In the genomic region with DNA sequence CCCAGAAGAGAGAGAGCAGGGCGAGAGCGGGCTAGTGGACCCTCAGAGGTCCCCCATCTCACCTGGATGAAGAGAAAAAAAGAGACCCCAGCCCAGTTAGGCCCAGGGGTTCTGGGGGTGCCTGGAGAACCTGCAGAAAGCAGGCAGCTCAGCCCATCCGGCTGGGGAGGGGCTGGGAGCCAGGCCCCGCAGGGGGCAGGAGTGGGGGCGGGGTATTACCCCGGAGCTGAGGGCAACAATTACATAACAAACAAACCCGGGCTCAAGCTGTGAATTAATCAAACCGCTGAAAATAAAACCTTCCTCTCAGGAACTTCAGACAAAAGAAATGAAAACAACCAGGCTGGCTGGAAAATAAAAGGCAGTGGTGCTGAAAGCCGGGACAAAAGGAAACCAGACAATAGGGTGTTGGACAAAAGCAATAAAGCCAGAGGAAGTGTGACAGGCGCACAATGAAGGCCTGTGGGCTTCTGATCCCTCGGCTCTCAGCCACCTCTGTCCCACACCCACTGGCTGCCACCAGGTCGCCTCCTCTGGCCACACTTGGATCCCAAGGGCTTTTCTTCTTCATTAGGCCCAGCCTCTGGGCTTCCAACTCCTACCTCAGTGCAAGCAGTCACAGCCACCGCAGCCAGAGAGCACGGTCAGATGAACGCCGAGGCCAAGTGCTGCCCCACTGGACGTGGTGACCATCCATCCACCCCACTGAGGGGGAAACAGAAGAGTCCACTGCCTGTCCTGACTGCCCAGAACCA, we compare ENCODE assay signal across 8 mouse cellular contexts. TPM values are rescaled to one million over a fixed set of nuclear protein-coding genes. Genes with fewer than 3 reads are reported as not detected.
DNase-seq lines count a peak whose midpoint lies in the region; ATAC-seq lines count a peak whose summit lies in the region.

No protein-coding gene starts in this region.

- 2% methylated on average over 17 of the region's 17 CpGs for WGBS in forebrain, embryonic 16.5 days
- 27% methylated on average over 17 of the region's 17 CpGs for WGBS in intestine, embryonic 16.5 days
- 3% methylated on average over 17 of the region's 17 CpGs for WGBS in midbrain, embryonic 10.5 days

- peak; percentile 51 for DNase-seq in kidney, adult 18-20 months
- DNase-seq in kidney, adult 11 months = no peak
- peak; percentile 89 for DNase-seq in midbrain, embryonic 10.5 days (ENCODE audit: low spot score)
- no peak for DNase-seq in right cerebral cortex, postnatal 36 days (ENCODE audit: low spot score in 2 of 2)
- no peak for DNase-seq in left cerebral cortex, adult 18-20 months (ENCODE audit: low spot score in 2 of 2)

- no peaks in the 10 kb centered on the region for H3K27me3 ChIP-seq in forebrain, embryonic 16.5 days (replicated peaks; ENCODE audit: control insufficient read depth, insufficient read depth, low read length)
- no peaks in the 10 kb centered on the region for H3K27me3 ChIP-seq in intestine, embryonic 16.5 days (replicated peaks; ENCODE audit: control insufficient read depth, insufficient read depth, low read length)
- H3K27me3 ChIP-seq in midbrain, embryonic 10.5 days (ENCODE audit: low read depth, poor library complexity, severe bottlenecking) = peaks cover 24% of the 10 kb centered on the region

- peak overlapping the region; percentile 46 for H3K9ac ChIP-seq in forebrain, embryonic 16.5 days (replicated peaks; ENCODE audit: low read depth, low read length)
- peak overlapping the region; percentile 33; the same call in 1 of the 2 replicates for H3K9ac ChIP-seq in intestine, embryonic 16.5 days (ENCODE audit: low read depth, low read length)

- no peaks in the 10 kb centered on the region for H3K9me3 ChIP-seq in forebrain, embryonic 16.5 days (ENCODE audit: control insufficient read depth, low read length)
- H3K9me3 ChIP-seq in intestine, embryonic 16.5 days (ENCODE audit: control insufficient read depth, low read length) = no peaks in the 10 kb centered on the region
- no peaks in the 10 kb centered on the region; the same call in 1 of the 2 replicates for H3K9me3 ChIP-seq in midbrain, embryonic 10.5 days (replicated peaks)

- peak; percentile 41 for ATAC-seq in forebrain, embryonic 16.5 days
- no peak for ATAC-seq in intestine, embryonic 16.5 days
- no peak for ATAC-seq in megakaryocyte, adult 5-6 weeks (ENCODE audit: poor library complexity, severe bottlenecking)

- peaks cover 17% of the 10 kb centered on the region for H3K4me1 ChIP-seq in forebrain, embryonic 16.5 days (replicated peaks; ENCODE audit: control insufficient read depth, insufficient read depth, low read length)
- H3K4me1 ChIP-seq in intestine, embryonic 16.5 days (ENCODE audit: control insufficient read depth, insufficient read depth, low read length) = peaks cover 18% of the 10 kb centered on the region
- H3K4me1 ChIP-seq in midbrain, embryonic 10.5 days = peaks cover 83% of the 10 kb centered on the region

- peak overlapping the region; percentile 49 for H3K27ac ChIP-seq in forebrain, embryonic 16.5 days (ENCODE audit: low read length)
- H3K27ac ChIP-seq in intestine, embryonic 16.5 days (ENCODE audit: low read length) = peak overlapping the region; percentile 41; the same call in 1 of the 2 replicates
- H3K27ac ChIP-seq in midbrain, embryonic 10.5 days (replicated peaks) = peak overlapping the region; percentile 90

- H3K4me2 ChIP-seq in forebrain, embryonic 16.5 days (ENCODE audit: low read length) = peak overlapping the region; percentile 28
- no peak overlapping the region for H3K4me2 ChIP-seq in intestine, embryonic 16.5 days (ENCODE audit: low read depth, low read length)

- no peak overlapping the region for H3K4me3 ChIP-seq in forebrain, embryonic 16.5 days (replicated peaks; ENCODE audit: low read length)
- H3K4me3 ChIP-seq in intestine, embryonic 16.5 days (ENCODE audit: low read length) = no peak overlapping the region
- peak overlapping the region; percentile 44 for H3K4me3 ChIP-seq in midbrain, embryonic 10.5 days

- no peaks in the 10 kb centered on the region for H3K36me3 ChIP-seq in forebrain, embryonic 16.5 days (ENCODE audit: control insufficient read depth, insufficient read depth)
- H3K36me3 ChIP-seq in intestine, embryonic 16.5 days (ENCODE audit: control insufficient read depth, insufficient read depth, low read length) = peaks cover 1% of the 10 kb centered on the region; the same call in 1 of the 2 replicates
- peaks cover 48% of the 10 kb centered on the region for H3K36me3 ChIP-seq in midbrain, embryonic 10.5 days

RNA-seq across cellular contexts. Expression of a gene that starts 26.5 kb away (rescaled TPM):
- 3.6 and 4.4 TPM in 2 replicates for polyA plus RNA-seq in forebrain, embryonic 16.5 days (2015; fragmentation: Nextera tagmentation; extraction: Ambion mirVana)
- 5.5 and 7.0 TPM in 2 replicates for polyA plus RNA-seq in intestine, embryonic 16.5 days (2015; fragmentation: Nextera tagmentation; extraction: Ambion mirVana)
- 28.5 and 32.0 TPM in 2 replicates for polyA plus RNA-seq in midbrain, embryonic 10.5 days (2016; fragmentation: Nextera tagmentation; extraction: Ambion mirVana)
- total RNA-seq in megakaryocyte, adult 5-6 weeks (2015) = 0.76 and 1.3 TPM in 2 replicates
- 0.24 and 0.70 TPM in 2 replicates for total RNA-seq in megakaryocyte, adult 5-6 weeks (2017)
- total RNA-seq in left cerebral cortex, adult 18-20 months (2021) = 10 to 100 TPM in 1 of 2 experiments, 1 to 10 TPM in 1; 9.2 to 11.9 TPM

RNA-seq across cellular contexts. Expression of a gene that starts 34.3 kb away (rescaled TPM):
- 4.5 and 9.5 TPM in 2 replicates for polyA plus RNA-seq in forebrain, embryonic 16.5 days (2015; fragmentation: Nextera tagmentation; extraction: Ambion mirVana)
- 3.0 and 3.5 TPM in 2 replicates for polyA plus RNA-seq in intestine, embryonic 16.5 days (2015; fragmentation: Nextera tagmentation; extraction: Ambion mirVana)
- polyA plus RNA-seq in midbrain, embryonic 10.5 days (2016; fragmentation: Nextera tagmentation; extraction: Ambion mirVana) = 3.4 and 3.9 TPM in 2 replicates
- not detected in 2 replicates for total RNA-seq in megakaryocyte, adult 5-6 weeks (2015)
- total RNA-seq in megakaryocyte, adult 5-6 weeks (2017) = not detected in 2 replicates
- total RNA-seq in left cerebral cortex, adult 18-20 months (2021) = 10 to 100 TPM; 11.2 to 11.6 TPM

RNA-seq across cellular contexts. Expression of a gene that starts 47.4 kb away (rescaled TPM):
- polyA plus RNA-seq in forebrain, embryonic 16.5 days (2015; fragmentation: Nextera tagmentation; extraction: Ambion mirVana) = 0.30 TPM in 1 of 2 replicates, not detected in the other
- 1.3 and 6.7 TPM in 2 replicates for polyA plus RNA-seq in intestine, embryonic 16.5 days (2015; fragmentation: Nextera tagmentation; extraction: Ambion mirVana)
- not detected in 2 replicates for polyA plus RNA-seq in midbrain, embryonic 10.5 days (2016; fragmentation: Nextera tagmentation; extraction: Ambion mirVana)
- total RNA-seq in megakaryocyte, adult 5-6 weeks (2015) = not detected in 2 replicates
- not detected in 2 replicates for total RNA-seq in megakaryocyte, adult 5-6 weeks (2017)
- not detected for total RNA-seq in left cerebral cortex, adult 18-20 months (2021)

Comparison
In these comparisons a context has a peak if more than half of its experiments do, and no peak if none do; other contexts are left out.
1. DNase-seq: peak in kidney, adult 18-20 months (single experiment) and midbrain, embryonic 10.5 days (single experiment); none in kidney, adult 11 months (single experiment), right cerebral cortex, postnatal 36 days (0 of 2) and left cerebral cortex, adult 18-20 months (0 of 2).
2. Peak in every context shown above with its lines, with median percentiles within 50 percentile points of each other: H3K27ac ChIP-seq.